Mouse (Mus musculus): ENCODE results near the gene Ssr2. TPM values are rescaled to one million over a fixed set of nuclear protein-coding genes. Genes with fewer than 3 reads are reported as not detected.

Gene Ssr2
- 22.5 TPM for polyA plus RNA-seq (2014; fragmentation: Illumina TruSeq; extraction: RNeasy Lipid Tissue Mini Kit (QIAGEN cat#74804); ENCODE audit: low read depth, low replicate concordance)

DNA sequence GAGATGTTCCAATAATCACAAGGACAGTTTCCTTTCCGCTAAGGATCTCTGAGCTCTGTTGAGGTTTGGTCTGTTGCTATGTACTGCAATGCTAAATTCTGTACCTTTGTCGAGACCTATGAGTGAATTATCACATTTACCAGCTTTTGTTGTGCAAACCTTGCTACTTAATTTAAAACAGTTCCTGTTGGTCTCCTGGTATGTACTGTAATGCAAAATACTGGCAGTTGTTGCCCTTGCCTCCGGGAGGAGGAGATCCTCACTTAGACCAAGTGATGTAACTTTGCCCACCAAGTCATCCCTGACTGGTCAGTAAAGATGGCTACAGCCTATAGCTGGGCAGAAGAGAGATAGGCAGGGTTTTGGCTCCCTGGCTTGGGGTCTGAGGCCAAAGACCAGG is at the start of gene Ssr2:
TSS of gene Ssr2 (plus strand) at position 337 of the 400 bp plus-strand sequence.

GRCm38 (mm10) chr3:88532299-88532674 is 43.4 kb upstream of the Ssr2 start, which contains the start of gene Mex3a:
Gene Mex3a, plus strand, starts transcription at chr3:88532395.

DNA sequence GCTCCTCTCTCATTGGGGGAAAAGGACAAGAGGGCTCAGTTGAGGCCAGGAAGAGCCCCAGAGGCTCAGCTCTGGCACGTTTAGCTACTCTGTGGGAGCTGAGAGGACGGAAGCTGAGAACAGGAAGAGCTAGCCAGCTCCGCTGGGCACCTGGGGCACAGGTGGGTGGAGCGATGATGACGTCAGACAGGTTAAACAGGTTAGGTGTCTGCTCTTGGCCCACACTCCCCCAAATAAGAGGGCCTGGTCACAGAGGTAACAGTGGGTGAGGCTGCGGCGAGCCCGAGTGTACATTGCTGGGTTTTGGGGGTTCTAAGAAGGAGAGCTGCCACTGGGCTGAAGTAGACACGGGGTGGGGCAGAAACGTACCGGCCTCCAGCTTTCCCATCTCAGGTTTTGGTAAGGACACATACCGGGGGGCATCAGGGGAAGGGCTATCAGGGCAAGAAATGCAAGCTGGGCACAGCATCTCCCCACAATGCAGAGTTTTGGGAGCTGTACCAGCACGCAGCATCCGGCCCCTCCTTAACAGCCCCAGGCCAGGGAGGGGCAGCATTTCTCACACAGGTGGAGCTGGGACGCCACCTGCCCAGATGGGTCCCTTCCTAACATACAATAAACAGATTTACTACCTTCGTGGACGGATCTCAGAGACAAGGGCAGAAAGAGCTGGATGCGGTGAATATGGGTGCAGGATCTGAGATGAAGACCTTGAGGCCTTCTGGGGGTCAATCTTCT is 27.3 kb upstream of the Ssr2 start, which contains the start of gene Rab25:
TSS of gene Rab25 (minus strand) at position 121 of the 738 bp plus-strand sequence.

GRCm38 (mm10) chr3:88552676-88553524 is 22.8 kb upstream of the Ssr2 start, which contains the start of gene Lamtor2:
Gene Lamtor2, minus strand, starts transcription at chr3:88553074.

GRCm38 (mm10) chr3:88553525-88553879 is 22.2 kb upstream of the Ssr2 start, which contains the start of gene Ubqln4:
Gene Ubqln4, plus strand, starts transcription at chr3:88553758.

DNA sequence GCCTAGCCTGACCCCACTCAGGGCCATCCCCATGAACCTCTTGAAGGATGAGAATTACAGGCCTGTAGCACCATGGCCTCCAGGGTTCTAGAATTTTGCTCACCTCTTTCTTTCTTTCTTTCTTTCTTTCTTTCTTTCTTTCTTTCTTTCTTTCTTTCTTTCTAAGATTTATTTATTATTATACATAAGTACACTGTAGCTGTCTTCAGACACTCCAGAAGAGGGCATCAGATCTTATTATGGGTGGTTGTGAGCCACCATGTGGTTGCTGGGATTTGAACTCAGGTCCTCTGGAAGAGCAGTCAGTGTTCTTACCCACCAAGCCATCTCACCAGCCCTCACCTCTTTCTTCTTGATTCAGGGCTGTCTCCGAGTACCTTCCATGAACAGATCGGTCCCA is 30.0 kb downstream of the Ssr2 start, which contains the start of gene Arhgef2:
TSS of gene Arhgef2 (plus strand) at position 301 of the 400 bp plus-strand sequence.

Other genes with a start within 250 kb of the Ssr2 start
- gene Tmem79, start 239.7 kb upstream of the Ssr2 start, polyA plus RNA-seq (2014; fragmentation: Illumina TruSeq; extraction: RNeasy Lipid Tissue Mini Kit (QIAGEN cat#74804); ENCODE audit: low read depth, low replicate concordance): 0.61 TPM
- gene Smg5, start 239.6 kb upstream of the Ssr2 start, polyA plus RNA-seq (2014; fragmentation: Illumina TruSeq; extraction: RNeasy Lipid Tissue Mini Kit (QIAGEN cat#74804); ENCODE audit: low read depth, low replicate concordance): 23.3 TPM
- not detected for gene Paqr6, start 211.3 kb upstream of the Ssr2 start, polyA plus RNA-seq (2014; fragmentation: Illumina TruSeq; extraction: RNeasy Lipid Tissue Mini Kit (QIAGEN cat#74804); ENCODE audit: low read depth, low replicate concordance)
- 0.57 TPM for gene Bglap3, start 203.1 kb upstream of the Ssr2 start, polyA plus RNA-seq (2014; fragmentation: Illumina TruSeq; extraction: RNeasy Lipid Tissue Mini Kit (QIAGEN cat#74804); ENCODE audit: low read depth, low replicate concordance)
- not detected for gene Bglap2, start 197.2 kb upstream of the Ssr2 start, polyA plus RNA-seq (2014; fragmentation: Illumina TruSeq; extraction: RNeasy Lipid Tissue Mini Kit (QIAGEN cat#74804); ENCODE audit: low read depth, low replicate concordance)
- not detected for gene Bglap, start 191.4 kb upstream of the Ssr2 start, polyA plus RNA-seq (2014; fragmentation: Illumina TruSeq; extraction: RNeasy Lipid Tissue Mini Kit (QIAGEN cat#74804); ENCODE audit: low read depth, low replicate concordance)
- gene Pmf1, start 165.5 kb upstream of the Ssr2 start, polyA plus RNA-seq (2014; fragmentation: Illumina TruSeq; extraction: RNeasy Lipid Tissue Mini Kit (QIAGEN cat#74804); ENCODE audit: low read depth, low replicate concordance): 1.9 TPM
- 13.4 TPM for gene Slc25a44, start 150.7 kb upstream of the Ssr2 start, polyA plus RNA-seq (2014; fragmentation: Illumina TruSeq; extraction: RNeasy Lipid Tissue Mini Kit (QIAGEN cat#74804); ENCODE audit: low read depth, low replicate concordance)
- gene Sema4a, start 114.7 kb upstream of the Ssr2 start, polyA plus RNA-seq (2014; fragmentation: Illumina TruSeq; extraction: RNeasy Lipid Tissue Mini Kit (QIAGEN cat#74804); ENCODE audit: low read depth, low replicate concordance): 77.3 TPM
- 2.7 TPM for gene Lmna, start 65.9 kb upstream of the Ssr2 start, polyA plus RNA-seq (2014; fragmentation: Illumina TruSeq; extraction: RNeasy Lipid Tissue Mini Kit (QIAGEN cat#74804); ENCODE audit: low read depth, low replicate concordance)
- gene Mex3a, start 43.5 kb upstream of the Ssr2 start, polyA plus RNA-seq (2014; fragmentation: Illumina TruSeq; extraction: RNeasy Lipid Tissue Mini Kit (QIAGEN cat#74804); ENCODE audit: low read depth, low replicate concordance): 0.57 TPM
- 2.4 TPM for gene Rab25, start 27.6 kb upstream of the Ssr2 start, polyA plus RNA-seq (2014; fragmentation: Illumina TruSeq; extraction: RNeasy Lipid Tissue Mini Kit (QIAGEN cat#74804); ENCODE audit: low read depth, low replicate concordance)
- gene Lamtor2, start 22.8 kb upstream of the Ssr2 start, polyA plus RNA-seq (2014; fragmentation: Illumina TruSeq; extraction: RNeasy Lipid Tissue Mini Kit (QIAGEN cat#74804); ENCODE audit: low read depth, low replicate concordance): 7.3 TPM
- gene Ubqln4, start 22.1 kb upstream of the Ssr2 start, polyA plus RNA-seq (2014; fragmentation: Illumina TruSeq; extraction: RNeasy Lipid Tissue Mini Kit (QIAGEN cat#74804); ENCODE audit: low read depth, low replicate concordance): 19.4 TPM
- gene Arhgef2, start 30.1 kb downstream of the Ssr2 start, polyA plus RNA-seq (2014; fragmentation: Illumina TruSeq; extraction: RNeasy Lipid Tissue Mini Kit (QIAGEN cat#74804); ENCODE audit: low read depth, low replicate concordance): 11.2 TPM
- gene Rxfp4, start 77.3 kb downstream of the Ssr2 start, polyA plus RNA-seq (2014; fragmentation: Illumina TruSeq; extraction: RNeasy Lipid Tissue Mini Kit (QIAGEN cat#74804); ENCODE audit: low read depth, low replicate concordance): not detected
- gene Khdc4, start 109.9 kb downstream of the Ssr2 start, polyA plus RNA-seq (2014; fragmentation: Illumina TruSeq; extraction: RNeasy Lipid Tissue Mini Kit (QIAGEN cat#74804); ENCODE audit: low read depth, low replicate concordance): 52.6 TPM
- gene Rit1, start 141.0 kb downstream of the Ssr2 start, polyA plus RNA-seq (2014; fragmentation: Illumina TruSeq; extraction: RNeasy Lipid Tissue Mini Kit (QIAGEN cat#74804); ENCODE audit: low read depth, low replicate concordance): 11.8 TPM
- gene Syt11, start 199.3 kb downstream of the Ssr2 start, polyA plus RNA-seq (2014; fragmentation: Illumina TruSeq; extraction: RNeasy Lipid Tissue Mini Kit (QIAGEN cat#74804); ENCODE audit: low read depth, low replicate concordance): 24.0 TPM